Mouse (Mus musculus) CH12.LX (cell line): ENCODE data around the gene Rpusd3.

Experiments used
- CTCF ChIP-seq, 2 experiments: IDR thresholded peaks in 1 of 2; conservative IDR thresholded peaks in 1 of 2; 2 replicates each; pipeline ENCODE4 v1.5.1; 2011 to 2012; ENCODE audit warnings: low read depth in 2 of 2, low read length in 2 of 2, improper control_type of control experiment in 1 of 2, inconsistent platforms in 1 of 2, mild to moderate bottlenecking in 1 of 2, moderate library complexity in 1 of 2
- POLR2A ChIP-seq: IDR thresholded peaks from 2 replicates; pipeline ENCODE4 v1.6.1; 2011; ENCODE audit warnings: low read depth, mild to moderate bottlenecking, improper control_type of control experiment, low read length

DNA sequence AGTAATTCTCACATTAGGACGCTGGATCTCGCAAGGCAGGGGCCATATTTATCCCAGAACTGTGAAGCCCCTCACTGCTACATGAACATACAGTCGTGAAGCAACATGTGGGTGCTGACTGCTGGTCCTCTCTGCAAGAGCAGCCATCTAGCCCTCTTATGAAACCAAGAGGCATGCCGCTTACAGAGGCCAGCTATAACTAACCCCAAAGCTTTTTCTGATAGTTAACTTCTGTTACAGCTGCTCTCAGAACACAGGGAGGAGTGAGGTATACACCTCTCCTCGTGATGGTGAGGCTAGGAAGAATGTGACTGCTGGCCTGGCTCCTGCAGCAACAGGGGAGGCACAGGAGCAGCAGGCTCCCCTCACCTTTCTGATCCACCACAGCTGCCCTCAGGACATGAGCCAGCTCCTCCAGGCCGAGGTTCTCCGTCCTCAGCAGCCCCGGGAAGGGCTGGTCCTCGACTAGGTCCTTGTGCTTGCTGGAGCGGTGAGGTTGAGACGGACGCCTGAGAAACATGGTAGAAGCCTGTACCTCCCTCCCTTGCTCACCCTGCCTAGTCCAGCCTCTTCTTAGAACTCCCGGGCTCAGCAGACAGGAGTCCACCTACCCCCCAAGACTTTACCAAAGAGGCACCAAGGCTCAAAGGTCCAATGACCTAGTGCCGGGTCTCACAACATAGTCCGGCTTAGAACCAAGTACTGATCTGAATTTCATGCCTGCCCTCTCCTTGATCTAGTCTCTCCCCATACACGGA lies 520 bp downstream of the Rpusd3 start:
- TF ChIP-seq CTCF (conservative IDR thresholded peaks at IDR 0.05 in 1 of 2, IDR thresholded peaks at IDR 0.05 in 1 of 2; ENCODE audit: low read depth in 2 of 2, low read length in 2 of 2) (no peak), POLR2A (no peak)
